Mouse (Mus musculus): ENCODE measurements around the gene 1110008P14Rik. TPM values are rescaled to one million over a fixed set of nuclear protein-coding genes. Genes with fewer than 3 reads are reported as not detected.

The 1110008P14Rik gene
- polyA plus RNA-seq, 1 experiment: 39.6 TPM

DNA sequence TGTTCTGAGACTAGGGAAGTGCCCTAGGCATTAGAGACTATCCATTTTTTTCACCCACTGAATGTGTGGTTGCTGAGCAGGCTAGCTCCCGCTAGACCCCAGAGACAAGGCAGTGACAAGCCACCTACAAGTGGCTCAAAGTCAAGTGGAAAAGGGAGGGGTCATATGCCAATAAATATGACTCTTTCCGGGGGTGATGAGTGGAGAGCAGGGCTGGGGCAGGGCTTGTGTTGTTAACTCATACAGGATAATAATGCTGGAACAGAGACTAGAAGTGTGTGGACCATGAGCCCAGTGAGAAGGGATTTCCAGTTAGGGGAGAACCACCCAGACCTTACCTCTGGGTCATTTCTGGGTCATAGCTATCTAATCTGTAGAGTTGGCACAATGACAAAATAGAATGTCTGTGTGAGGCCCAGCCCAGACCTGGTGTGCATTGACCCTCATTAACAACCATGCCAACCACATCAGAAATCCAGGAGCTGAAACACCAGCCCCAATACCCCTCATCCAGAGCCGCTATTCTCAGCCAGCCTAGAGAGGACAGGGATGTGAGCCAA, 27.3 kb downstream of the 1110008P14Rik start:
- 87% methylated on average over 3 of the region's 3 CpGs for WGBS
- no peak for TF ChIP-seq CTCF (IDR thresholded peaks at IDR 0.05; ENCODE audit: control insufficient read depth, insufficient read depth, low read length)
- no peak for TF ChIP-seq POLR2A (IDR thresholded peaks at IDR 0.05; ENCODE audit: borderline replicate concordance, control insufficient read depth, low read depth, low read length)
- H3K4me1 ChIP-seq (ENCODE audit: control insufficient read depth, insufficient read depth, low read length): no peaks in the 10 kb centered on the region
- H3K27ac ChIP-seq (ENCODE audit: control insufficient read depth, insufficient read depth, low read depth, low read length, poor library complexity): no peak overlapping the region
- H3K4me3 ChIP-seq (replicated peaks; ENCODE audit: control insufficient read depth, low read depth, low read length): no peak overlapping the region

DNA sequence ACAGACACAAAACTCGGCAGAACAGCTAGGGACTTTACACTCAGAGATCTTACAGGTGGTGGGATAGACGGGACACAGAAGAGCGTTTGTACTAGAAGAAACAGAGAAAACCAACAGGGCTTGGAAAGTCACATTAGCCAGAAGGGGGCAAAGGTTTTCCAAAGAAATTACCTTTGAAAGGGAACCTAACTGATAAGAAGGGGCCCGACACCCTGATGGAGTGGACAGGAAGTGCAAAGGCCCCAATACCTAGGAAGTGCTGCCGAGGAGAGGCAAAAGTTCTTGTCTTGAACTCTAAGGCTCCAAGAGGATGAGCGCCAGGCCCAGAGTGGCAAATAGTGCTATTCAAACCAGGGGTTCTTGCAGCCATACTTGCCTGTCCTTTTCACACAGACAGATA, 27.9 kb downstream of the 1110008P14Rik start:
- H3K4me1 ChIP-seq (ENCODE audit: control insufficient read depth, insufficient read depth, low read length): no peaks in the 10 kb centered on the region
- no peak for TF ChIP-seq POLR2A (IDR thresholded peaks at IDR 0.05; ENCODE audit: borderline replicate concordance, control insufficient read depth, low read depth, low read length)
- TF ChIP-seq CTCF (IDR thresholded peaks at IDR 0.05; ENCODE audit: control insufficient read depth, insufficient read depth, low read length): no peak
- no peak overlapping the region for H3K4me3 ChIP-seq (replicated peaks; ENCODE audit: control insufficient read depth, low read depth, low read length)
- H3K27ac ChIP-seq (ENCODE audit: control insufficient read depth, insufficient read depth, low read depth, low read length, poor library complexity): no peak overlapping the region
- WGBS: 66% methylated on average over 6 of the region's 6 CpGs

DNA sequence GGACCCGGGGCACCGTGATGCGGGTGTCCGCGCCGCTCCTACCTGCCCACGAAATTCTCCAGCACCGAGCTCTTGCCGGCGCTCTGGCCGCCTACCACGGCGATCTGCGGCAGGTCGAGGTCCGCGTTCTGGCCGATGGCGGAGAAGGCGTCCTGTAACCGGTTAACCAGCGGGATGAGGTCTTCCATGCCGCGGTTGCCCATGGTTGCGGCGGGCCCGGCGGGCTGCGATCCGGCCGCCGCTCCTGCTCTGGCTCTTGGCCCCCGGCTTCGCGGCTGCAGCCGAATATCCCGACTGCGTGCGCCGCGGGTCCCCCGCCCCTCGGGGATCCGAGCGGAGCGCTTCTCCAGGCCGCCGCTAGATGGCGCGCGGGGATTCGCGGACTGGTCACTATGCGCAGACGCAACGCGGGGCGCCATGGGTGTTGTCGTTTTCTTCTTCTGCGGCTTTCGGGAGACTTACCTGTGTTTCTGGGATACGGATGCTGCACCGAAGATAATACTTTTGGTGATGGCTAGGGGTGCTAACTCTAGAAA, 28.7 kb downstream of the 1110008P14Rik start, which contains the start of gene Dnm1:
TSS of gene Dnm1 (minus strand) at position 332 of the 536 bp plus-strand sequence.
- Histone ChIP-seq H3K4me1 (ENCODE audit: control insufficient read depth, insufficient read depth, low read length) (no peaks in the 10 kb centered on the region), H3K4me3 (replicated peaks; ENCODE audit: control insufficient read depth, low read depth, low read length) (peak within 1 kb of the TSS; percentile 48), H3K27ac (ENCODE audit: control insufficient read depth, insufficient read depth, low read depth, low read length, poor library complexity) (no peak within 1 kb of the TSS)
- under 1% methylated on average over 63 of the region's 63 CpGs for WGBS
- TF ChIP-seq CTCF (IDR thresholded peaks at IDR 0.05; ENCODE audit: control insufficient read depth, insufficient read depth, low read length) (peak; percentile 89), POLR2A (IDR thresholded peaks at IDR 0.05; ENCODE audit: borderline replicate concordance, control insufficient read depth, low read depth, low read length) (no peak)

DNA sequence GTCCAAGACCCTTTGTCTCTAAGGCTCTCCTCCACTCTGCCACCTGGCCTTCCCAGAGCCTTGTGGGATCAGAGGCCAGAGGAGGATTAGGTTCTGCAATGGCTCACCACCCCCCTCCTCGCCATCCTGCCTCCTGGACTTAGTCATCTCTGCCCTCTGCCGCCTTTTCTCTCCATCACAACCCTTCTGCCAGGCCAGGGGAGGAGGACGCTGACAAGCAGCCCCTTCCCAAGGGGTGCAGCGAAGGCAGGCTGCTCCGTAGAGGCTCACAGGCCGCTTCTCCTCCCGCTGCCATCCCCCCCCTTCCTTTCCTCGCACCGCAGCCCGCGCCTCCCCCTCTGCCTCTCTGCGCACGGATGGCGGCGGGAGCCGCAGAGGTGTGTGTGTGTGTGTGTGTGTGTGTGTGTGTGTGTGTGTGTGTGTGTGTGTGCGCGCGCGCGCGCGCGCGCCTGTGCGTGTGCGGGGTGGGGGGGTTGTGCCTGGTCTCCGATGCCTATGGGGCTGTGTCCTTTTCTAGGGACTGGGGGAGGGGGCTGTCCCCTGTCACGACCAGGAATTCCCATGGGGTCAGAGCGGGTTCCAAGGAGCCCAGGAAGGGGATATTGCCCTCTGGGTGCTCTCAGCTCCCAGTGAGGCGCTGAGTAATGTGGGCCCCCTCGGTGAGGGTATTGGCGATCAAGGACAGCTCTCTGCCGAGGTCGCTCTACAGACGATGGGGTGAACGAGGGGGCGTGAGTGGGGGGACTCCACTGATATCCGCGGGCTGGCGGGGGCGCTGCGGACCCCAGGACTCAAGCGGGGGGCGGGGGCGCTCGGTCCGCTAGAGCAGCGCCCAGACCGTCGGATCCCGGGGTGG, 29.4 kb downstream of the 1110008P14Rik start, which contains the start of gene Ciz1:
TSS of gene Ciz1 (plus strand) at position 177 of the 856 bp plus-strand sequence.
- TF ChIP-seq CTCF (IDR thresholded peaks at IDR 0.05; ENCODE audit: control insufficient read depth, insufficient read depth, low read length) (no peak), POLR2A (IDR thresholded peaks at IDR 0.05; ENCODE audit: borderline replicate concordance, control insufficient read depth, low read depth, low read length) (no peak)
- H3K4me3 ChIP-seq (replicated peaks; ENCODE audit: control insufficient read depth, low read depth, low read length): peak within 1 kb of the TSS; percentile 48
- 2% methylated on average over 45 of the region's 52 CpGs for WGBS
- H3K4me1 ChIP-seq (ENCODE audit: control insufficient read depth, insufficient read depth, low read length): no peaks in the 10 kb centered on the region
- H3K27ac ChIP-seq (ENCODE audit: control insufficient read depth, insufficient read depth, low read depth, low read length, poor library complexity): no peak within 1 kb of the TSS

DNA sequence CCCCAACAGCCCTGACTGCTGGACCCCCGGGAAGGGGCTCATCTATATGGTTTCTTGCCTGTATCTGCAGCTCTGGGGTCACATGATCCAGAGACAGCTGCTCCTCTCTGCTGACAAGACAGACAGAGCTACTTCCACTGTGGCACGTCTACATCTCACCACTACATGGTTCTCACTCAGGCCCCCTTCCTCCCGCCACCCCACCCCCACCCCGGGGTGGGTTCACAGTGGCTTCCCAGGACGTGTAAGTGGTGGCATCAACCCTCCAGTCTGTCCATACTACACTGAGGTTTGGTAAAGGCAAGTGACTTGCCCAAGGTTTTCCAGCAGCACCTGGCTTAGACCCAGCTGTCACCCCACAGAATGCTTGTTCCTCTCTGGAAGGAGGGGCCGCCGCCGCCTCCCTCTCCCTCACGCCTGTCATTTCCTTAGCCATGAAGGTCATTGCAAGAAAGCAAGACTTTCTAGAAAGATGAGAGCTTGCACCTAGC, 30.2 kb downstream of the 1110008P14Rik start:
- 30% methylated on average over 9 of the region's 9 CpGs for WGBS
- Histone ChIP-seq H3K27ac (ENCODE audit: control insufficient read depth, insufficient read depth, low read depth, low read length, poor library complexity) (no peak overlapping the region), H3K4me1 (ENCODE audit: control insufficient read depth, insufficient read depth, low read length) (no peaks in the 10 kb centered on the region), H3K4me3 (replicated peaks; ENCODE audit: control insufficient read depth, low read depth, low read length) (no peak overlapping the region)
- TF ChIP-seq POLR2A (IDR thresholded peaks at IDR 0.05; ENCODE audit: borderline replicate concordance, control insufficient read depth, low read depth, low read length) (no peak), CTCF (IDR thresholded peaks at IDR 0.05; ENCODE audit: control insufficient read depth, insufficient read depth, low read length) (no peak)

DNA sequence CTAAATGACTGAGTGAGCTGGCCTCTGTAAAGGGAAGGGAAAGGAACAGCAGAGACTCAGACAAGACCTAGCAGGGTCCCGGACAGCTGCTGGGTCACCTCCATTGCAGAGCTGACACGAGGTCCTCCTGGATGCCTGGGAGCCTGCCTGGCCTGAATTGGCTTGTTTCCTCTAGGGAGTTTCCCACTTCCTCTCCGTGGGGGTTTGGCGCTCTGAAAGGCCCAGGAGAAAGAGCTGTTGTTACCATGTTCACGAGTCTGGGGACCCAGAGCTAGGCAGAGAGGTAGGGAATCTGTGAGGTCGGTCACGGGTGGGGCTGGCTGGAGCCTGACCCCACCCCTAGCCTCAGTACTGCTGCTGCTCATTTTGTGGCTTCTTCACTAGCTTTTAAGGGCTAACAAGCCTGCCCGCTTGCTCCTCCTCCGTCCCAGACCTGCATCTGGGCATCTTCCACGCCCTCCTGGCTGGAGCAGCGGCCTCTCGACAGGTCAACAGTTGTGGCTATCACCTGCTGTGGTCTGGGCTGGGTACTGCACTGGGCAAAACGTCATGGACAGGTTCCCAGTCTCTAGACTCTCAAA, 31.2 kb downstream of the 1110008P14Rik start:
- no peak overlapping the region for H3K27ac ChIP-seq (ENCODE audit: control insufficient read depth, insufficient read depth, low read depth, low read length, poor library complexity)
- H3K4me1 ChIP-seq (ENCODE audit: control insufficient read depth, insufficient read depth, low read length): no peaks in the 10 kb centered on the region
- no peak for TF ChIP-seq POLR2A (IDR thresholded peaks at IDR 0.05; ENCODE audit: borderline replicate concordance, control insufficient read depth, low read depth, low read length)
- TF ChIP-seq CTCF (IDR thresholded peaks at IDR 0.05; ENCODE audit: control insufficient read depth, insufficient read depth, low read length): no peak
- H3K4me3 ChIP-seq (replicated peaks; ENCODE audit: control insufficient read depth, low read depth, low read length): no peak overlapping the region
- WGBS: 53% methylated on average over 13 of the region's 13 CpGs

DNA sequence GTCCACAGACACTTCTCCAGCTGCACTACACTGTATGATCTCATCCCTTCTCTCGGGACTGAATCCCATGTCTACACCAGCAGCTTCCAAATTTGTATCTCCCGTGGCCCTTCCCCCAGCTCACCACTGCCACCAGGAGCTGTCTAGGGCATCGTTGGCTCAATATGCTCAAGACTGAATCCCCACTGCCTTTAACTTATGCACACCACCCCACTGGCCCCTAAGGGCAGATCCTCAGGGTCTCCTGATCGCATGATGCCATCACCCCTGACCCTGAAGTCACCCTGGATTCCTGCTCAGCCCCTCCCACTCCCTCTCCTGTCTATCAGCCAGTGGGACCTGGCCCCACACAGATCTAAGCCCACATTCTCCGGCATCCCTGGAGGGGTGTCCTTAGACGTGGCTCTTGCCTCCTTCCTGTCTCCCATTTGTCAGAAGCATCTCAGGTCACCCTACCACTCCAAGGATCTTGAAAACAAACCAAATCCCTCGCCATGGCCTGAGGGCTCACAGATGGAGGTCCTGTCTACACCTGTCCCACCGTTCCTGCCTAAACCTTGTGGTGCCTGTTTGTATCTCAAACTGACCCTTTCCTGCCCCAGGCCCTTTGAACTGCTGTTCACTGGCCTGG, 32.0 kb downstream of the 1110008P14Rik start:
- Histone ChIP-seq H3K4me1 (ENCODE audit: control insufficient read depth, insufficient read depth, low read length) (no peaks in the 10 kb centered on the region), H3K4me3 (replicated peaks; ENCODE audit: control insufficient read depth, low read depth, low read length) (no peak overlapping the region), H3K27ac (ENCODE audit: control insufficient read depth, insufficient read depth, low read depth, low read length, poor library complexity) (no peak overlapping the region)
- no peak for TF ChIP-seq CTCF (IDR thresholded peaks at IDR 0.05; ENCODE audit: control insufficient read depth, insufficient read depth, low read length)
- TF ChIP-seq POLR2A (IDR thresholded peaks at IDR 0.05; ENCODE audit: borderline replicate concordance, control insufficient read depth, low read depth, low read length): no peak
- WGBS: 62% methylated on average over 8 of the region's 8 CpGs
